Mouse (Mus musculus): Measurements from ENCODE around the gene Chp2.

DNA sequence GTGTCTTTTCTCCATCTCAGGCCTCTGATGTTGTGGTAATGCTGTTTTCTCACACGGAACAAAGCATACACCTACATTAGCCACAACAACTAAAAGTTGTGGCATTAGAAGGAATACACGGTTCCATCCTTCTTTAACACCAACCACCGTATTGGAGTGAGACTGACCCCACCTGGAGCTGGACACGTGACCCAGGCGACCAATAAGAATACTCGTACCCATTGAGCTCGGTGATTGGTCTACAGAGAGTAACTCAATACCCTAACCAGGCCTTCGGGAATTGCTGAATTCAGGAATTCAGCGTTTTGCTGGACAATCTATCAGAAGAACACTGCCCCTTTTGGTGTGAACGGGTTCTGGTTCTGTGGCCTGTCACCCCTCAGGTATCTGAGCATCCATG, 28.2 kb upstream of the Chp2 start:
- TF ChIP-seq POLR2A (IDR thresholded peaks at IDR 0.05; ENCODE audit: insufficient read length, low read depth) (no peak), TCF12 (IDR thresholded peaks at IDR 0.05; ENCODE audit: insufficient read depth, poor library complexity, severe bottlenecking) (no peak), CEBPB (IDR thresholded peaks at IDR 0.05; ENCODE audit: insufficient read depth, poor library complexity, severe bottlenecking) (no peak), MYOG (IDR thresholded peaks at IDR 0.05; ENCODE audit: control insufficient read depth in 1 of 3, insufficient read depth in 1 of 3, insufficient read length in 2 of 3, low read depth in 2 of 3) (no peak), MAX (IDR thresholded peaks at IDR 0.05; ENCODE audit: low read depth) (no peak), USF1 (IDR thresholded peaks at IDR 0.05; ENCODE audit: low read depth) (no peak), E2F4 (IDR thresholded peaks at IDR 0.05; ENCODE audit: insufficient read depth) (no peak), POLR2AphosphoS2 (IDR thresholded peaks at IDR 0.05; ENCODE audit: insufficient read length, low read depth) (no peak), SRF (IDR thresholded peaks at IDR 0.05; ENCODE audit: control insufficient read depth, insufficient read length, low read depth) (no peak), TCF3 (IDR thresholded peaks at IDR 0.05; ENCODE audit: insufficient read length, low read depth) (no peak), MYOD1 (IDR thresholded peaks at IDR 0.05; ENCODE audit: control insufficient read depth in 1 of 3, insufficient read length in 2 of 3, low read depth in 2 of 3) (no peak), REST (IDR thresholded peaks at IDR 0.05; ENCODE audit: insufficient read depth, insufficient read length) (no peak)
